Mouse (Mus musculus): Measurements from ENCODE around the gene Rc3h1.
"Not testable (repeated sequence)": the region's sequence is repeated elsewhere in the genome, so short reads cannot be mapped to it uniquely, and the experiment has no call there.

Rc3h1 gene

DNA sequence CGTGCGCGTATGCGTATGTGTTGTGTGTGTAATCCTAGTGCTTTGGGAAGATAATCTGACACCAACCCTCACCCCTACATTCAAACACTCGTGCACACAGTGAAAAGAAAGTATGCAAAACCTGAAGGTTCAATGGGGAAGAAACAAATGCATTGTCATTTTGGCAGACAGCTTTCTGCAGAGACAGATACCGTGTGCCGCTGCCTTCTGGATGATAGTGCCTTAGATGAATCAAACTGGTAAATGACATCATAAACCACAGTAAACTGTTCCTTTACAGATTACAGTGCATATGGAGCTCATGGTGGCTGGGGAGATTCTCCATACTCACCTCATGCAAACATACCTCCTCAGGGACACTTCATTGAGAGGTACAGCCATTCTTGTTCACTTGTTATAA lies 57.0 kb downstream of the Rc3h1 start:
- DNase-seq (ENCODE audit: low spot score): no peak

DNA sequence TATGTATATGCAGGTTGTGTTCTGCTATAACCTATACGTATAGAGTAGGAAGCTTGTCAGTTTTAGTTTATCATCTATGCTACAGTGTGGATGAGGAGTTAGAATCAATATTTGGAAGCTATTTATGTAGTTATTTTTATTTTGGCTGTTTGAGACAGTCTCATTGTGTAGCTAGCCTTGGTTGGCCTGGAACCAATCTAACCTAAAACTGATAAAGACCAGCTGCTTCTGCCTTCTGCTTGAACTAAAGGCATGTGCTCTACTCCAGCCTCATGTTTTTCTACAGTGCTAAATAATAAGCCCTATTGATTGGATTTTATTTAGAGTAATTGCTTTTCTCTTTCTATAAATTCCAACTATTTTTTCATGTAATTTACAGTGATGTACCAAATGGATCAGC lies 61.0 kb downstream of the Rc3h1 start:
- DNase-seq (ENCODE audit: low spot score): no peak

DNA sequence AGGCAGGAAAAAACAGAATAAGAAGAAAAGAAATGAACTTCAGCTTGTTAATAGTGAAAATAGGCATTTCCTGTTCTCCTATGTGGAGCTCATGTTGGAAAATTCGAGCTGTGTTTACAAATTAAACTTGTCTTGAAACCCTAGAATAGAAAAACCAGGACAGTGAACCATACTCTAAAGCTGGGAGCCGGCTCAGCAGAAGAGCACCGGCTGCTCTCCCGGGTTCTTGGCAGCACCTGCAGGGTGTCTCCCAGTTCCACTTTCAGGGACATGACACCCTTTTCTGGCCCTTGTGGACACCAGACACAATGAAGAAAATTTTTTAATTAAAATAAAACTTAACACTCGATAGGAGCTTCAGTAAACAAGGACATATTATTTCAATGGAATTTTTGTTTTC lies 62.4 kb downstream of the Rc3h1 start:
- no peak for DNase-seq (ENCODE audit: low spot score)

DNA sequence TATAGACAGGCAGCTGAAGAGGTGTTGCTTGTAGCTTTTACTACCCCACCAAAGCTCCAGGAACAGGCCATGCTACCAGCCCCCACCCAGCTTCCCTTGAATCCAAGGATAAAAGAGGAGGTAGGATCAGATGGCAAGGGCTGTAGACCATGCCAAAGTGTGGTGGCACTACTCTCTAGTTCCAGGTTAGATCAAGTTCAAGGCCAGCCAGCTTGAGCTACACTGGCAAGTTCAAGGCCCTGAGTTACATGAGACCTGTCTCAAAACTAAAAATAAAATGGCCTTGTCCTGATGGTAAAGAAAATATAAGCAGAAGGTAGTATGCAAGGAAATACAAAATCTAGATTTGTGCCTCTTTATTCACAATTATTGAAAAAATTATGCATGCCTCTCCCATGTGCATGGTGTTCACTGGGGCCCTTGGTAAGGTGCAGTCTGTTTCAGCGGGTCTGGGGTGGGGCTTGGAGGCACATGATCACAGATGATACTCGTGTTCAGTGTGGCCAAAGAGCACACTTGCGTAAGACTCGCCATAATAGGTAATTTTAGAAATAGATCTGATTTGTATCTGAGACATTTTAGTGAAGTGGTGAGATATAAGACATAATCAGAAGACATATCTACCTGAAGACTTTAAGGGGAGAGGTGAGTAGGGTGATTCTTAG lies 72.0 kb downstream of the Rc3h1 start, which contains the start of gene Serpinc1:
Gene Serpinc1, plus strand, starts transcription at position 515 of the 665 bp plus-strand sequence.
- no peak for DNase-seq (ENCODE audit: low spot score)

DNA sequence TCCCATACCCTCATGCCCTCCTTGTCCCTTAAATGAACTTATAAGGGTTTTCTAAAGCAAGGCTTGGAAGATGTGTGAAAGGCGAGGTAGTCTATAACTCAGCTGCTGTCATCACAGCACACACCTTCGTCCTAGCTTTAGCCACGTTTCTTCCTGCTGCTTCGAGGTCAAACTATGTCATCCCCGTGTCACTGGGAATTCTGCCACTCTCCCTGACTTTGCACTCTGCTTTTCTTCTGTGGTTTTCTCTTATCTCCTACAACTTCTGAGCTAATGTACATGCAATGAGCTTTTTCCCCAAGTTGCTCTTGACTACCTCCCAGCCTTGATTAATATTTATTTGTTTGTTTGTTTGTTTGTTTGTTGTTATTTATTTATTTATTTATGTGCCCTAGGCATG lies 73.8 kb downstream of the Rc3h1 start:
- no peak for DNase-seq (ENCODE audit: low spot score)

DNA sequence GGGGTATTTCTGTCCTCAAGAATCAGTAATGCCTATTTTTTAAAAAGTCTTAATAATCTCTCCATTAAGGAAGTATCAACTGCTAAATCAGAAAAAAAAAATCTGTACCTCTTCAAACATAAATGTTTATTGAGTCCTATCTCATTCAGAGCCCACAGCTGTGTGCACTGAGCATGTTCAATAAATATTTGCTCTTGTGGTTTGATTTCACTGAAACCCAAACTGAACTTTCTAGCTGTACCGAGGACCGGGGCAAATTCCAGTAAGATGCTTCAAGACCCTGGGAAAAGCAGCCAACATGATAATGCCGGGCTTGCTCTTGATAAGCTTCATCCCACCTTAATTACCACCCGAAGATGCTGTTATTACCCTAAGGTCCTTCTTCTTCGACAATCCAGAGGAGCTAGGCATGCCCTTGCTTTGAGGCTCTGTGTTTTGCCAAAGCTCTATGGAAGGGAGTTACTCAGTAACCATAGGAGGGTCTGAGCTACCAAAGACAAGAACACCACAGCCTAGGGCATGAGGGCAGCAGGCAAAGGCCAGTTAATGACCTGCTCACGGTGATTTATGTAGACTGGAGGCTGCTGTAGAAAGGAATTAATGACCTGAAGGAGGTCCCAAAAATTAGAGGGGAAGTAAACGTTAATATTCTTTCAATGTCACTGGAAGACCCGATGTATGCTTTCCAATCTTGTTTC lies 74.5 kb downstream of the Rc3h1 start:
- no peak for DNase-seq (ENCODE audit: low spot score)

DNA sequence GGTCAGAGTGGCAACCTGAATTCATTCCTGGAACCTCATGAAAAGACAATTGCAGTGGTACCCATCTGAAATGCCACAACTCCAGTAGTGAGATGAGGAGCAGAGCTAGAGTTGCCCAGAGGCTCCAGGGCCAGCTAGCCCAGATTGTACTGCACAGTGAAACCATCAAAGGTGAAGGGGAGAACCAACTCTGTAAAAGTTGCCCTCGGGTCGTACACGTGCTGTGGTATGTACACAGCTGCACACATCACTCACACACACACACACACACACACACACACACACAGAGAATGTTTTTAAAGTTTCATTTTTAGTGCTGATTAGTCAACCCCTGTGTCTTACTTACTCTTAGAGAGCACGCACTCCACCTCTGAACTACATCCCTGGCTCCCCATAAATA lies 75.1 kb downstream of the Rc3h1 start:
- no peak for DNase-seq (ENCODE audit: low spot score)

DNA sequence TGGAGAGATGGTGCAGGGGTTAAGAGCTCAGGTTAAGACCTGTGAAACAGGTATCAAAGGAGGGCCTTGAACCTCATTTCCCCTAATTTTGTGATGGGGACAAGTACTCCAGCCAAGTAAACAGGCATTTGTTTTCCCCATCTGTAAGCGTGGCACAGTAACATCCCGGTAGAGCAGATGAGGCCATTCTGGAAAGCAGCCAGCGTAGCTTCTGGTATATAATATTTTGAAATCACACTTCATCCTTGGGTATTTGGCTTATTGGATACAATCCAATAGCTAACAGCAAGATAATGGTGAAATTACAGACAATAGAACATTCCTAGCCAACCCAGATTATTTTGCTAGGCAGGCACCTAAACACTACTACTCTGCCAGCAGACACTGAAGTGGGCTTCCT lies 76.7 kb downstream of the Rc3h1 start:
- no peak for DNase-seq (ENCODE audit: low spot score)

DNA sequence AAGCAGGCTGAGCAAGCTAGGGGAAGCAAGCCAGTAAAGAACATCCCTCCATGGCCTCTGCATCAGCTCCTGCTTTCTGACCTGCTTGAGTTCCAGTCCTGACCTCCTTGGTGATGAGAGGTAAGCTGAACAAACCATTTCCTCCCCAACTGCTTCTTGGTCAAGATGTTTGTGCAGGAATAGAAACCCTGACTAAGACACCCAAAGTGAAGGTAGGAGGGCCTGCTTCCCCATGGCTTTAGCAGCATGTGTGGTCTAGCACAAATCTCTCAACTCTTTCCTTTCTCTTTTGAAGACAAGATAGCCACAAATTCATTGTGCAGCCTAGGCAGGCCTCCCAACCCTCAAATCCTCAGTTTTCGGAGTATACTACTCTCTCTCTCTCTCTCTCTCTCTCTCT lies 78.5 kb downstream of the Rc3h1 start:
- not testable (repeated sequence) for DNase-seq (ENCODE audit: low spot score)

DNA sequence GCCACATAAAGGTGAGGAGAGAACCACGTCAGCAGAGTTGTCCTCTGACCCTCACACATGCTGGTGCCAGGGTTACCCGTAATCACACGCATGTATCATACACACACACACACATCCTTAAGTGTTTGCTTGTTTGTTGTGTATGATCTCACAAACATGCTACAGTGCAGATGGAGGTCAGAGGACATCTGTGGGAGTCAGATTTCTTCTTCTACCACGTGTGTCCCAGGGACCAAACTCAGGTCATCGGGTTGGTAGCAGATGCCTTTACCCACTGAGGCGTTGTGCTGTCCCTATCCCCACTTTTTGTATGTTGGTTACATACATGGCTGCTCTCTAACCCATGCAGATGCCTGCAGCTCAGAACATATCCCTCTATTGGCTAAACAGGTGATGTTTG lies 79.3 kb downstream of the Rc3h1 start:
- no peak for DNase-seq (ENCODE audit: low spot score)

DNA sequence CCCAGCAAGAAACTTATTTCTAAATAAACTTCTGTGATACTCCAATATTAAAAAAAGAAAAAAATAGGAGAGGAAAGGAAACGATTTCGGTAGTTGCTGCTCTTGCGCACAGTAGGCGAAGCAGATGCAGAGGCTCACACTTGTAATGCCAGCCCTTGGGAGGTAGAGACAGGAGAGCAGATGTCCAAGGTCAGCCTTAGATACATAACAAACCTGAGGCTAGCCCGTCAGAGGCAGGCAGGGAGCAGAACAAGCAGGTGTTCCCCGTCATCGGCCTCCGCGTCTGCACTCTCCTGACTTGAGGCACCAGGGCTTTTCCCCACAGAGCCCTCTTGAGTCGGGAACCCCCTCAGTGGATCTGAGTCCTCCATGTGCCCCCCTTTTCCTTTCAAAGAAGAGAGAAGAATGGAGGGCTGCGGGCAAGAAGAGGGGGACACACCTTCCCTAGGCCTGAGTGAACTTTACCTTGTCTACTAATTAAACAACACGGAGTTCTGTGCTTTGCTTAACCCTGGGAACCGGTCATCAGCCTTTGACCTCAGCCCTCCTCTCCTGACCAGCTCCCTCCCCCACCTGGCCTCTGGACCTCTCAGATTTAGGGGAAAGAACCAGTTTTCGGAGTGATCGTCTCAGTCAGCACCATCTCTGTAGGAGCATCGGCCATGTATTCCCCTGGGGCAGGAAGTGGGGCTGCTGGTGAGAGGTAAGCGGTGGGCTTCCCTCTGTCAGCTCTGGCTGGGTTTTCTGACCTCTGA lies 80.8 kb downstream of the Rc3h1 start:
- no peak for DNase-seq (ENCODE audit: low spot score)

DNA sequence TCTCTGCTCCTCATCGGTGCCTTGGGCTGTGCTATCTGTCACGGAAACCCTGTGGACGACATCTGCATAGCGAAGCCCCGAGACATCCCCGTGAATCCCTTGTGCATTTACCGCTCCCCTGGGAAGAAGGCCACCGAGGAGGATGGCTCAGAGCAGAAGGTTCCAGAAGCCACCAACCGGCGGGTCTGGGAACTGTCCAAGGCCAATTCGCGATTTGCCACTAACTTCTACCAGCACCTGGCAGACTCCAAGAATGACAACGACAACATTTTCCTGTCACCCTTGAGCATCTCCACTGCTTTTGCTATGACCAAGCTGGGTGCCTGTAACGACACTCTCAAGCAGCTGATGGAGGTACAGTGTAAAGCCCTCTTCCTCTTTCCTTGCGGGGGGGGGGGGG lies 83.2 kb downstream of the Rc3h1 start:
- no peak for DNase-seq (ENCODE audit: low spot score)

DNA sequence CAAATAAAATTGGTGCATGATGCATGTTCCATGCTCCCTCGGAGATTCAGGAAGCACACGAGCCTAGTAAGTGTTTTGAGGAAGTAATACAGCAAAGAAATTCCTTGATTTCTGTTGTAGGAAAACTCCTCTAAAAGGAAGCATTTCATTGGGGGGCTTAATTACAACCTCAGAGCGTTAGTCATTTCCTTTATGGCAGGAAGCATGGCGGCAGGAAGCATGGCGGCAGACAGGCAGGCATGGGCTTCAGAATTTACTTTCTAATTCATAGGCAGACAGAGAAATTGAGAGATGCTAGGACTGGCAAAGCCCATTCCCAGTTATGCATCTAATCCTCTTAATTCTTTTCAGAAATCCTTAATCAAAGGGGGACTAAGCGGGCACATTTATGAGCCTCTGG lies 87.6 kb downstream of the Rc3h1 start:
- DNase-seq (ENCODE audit: low spot score): no peak

DNA sequence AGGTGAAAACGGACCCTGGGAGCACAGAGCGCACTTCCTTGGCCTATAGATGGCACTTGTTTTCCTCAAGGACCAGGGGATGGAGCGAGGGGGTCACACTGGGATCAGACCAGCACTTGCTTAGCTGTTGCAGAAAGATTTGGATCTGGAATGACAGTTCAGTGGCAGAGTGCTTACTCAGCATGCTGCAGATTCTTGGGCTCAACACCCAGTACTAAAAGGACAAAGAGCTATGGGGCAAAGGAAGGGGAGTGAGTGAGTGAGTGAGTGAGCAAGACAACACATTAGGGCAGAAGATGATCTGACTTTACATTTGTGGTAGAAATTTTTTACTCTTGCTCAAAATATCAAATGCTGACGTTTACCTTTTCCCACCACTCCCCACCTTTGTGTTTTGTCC lies 98.7 kb downstream of the Rc3h1 start:
- DNase-seq (ENCODE audit: low spot score): no peak

DNA sequence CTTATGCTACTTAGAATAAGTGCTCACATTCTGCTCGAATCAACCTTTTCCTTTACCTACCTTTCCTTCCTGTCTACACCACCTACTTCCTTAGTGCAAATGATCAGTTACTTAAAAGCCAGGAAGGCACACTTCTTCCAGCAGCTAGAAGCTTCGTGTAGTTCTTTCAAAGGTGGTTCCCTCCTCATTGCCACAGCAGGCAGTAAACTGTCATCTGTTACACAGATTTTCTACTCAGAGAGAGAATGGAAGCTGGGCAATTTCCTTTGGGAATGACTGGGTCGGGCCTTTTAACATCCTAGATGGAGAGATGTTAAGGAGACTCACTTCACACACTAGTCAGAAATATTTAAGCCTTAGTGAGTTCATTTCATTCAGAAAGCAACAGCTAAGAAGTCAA lies 99.3 kb downstream of the Rc3h1 start:
- no peak for DNase-seq (ENCODE audit: low spot score)

DNA sequence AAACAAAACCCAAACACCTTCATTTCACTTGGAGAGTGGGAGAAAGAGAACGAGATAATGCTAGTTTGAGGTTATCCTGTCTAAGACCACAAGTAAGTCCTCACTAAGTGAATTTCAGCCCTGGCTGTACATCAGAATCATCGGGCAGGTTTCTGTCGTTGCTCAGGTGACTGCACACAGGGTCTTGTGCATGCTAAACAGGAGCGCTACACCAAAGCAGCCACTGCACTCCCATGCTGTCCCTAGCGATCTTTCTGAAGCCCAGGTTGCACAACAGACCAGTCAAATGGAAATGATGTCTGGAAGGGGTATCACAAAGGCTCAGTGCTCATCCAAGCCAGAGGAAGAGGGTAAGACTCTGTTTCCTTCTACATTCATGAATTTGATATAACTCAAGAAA lies 100.3 kb downstream of the Rc3h1 start:
- no peak for DNase-seq (ENCODE audit: low spot score)

DNA sequence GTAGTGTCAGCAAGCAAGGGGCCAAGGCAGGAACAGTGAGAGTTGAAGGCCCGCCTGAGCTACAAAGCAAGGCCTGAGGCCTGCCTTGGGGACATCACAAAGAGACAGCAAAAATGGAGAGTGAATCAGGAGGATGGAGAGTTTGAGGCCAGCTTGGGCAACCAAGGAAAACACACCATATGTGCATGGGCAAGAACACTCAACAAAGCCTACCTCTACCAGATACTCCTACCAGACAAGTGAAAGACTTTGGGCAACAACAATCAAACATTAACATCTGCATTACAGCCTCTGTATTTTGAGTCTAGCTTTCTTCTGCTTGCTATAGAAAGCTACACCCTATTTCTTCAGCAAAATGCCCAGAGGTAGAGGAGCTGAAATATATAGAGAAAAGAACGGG lies 101.8 kb downstream of the Rc3h1 start:
- no peak for DNase-seq (ENCODE audit: low spot score)

DNA sequence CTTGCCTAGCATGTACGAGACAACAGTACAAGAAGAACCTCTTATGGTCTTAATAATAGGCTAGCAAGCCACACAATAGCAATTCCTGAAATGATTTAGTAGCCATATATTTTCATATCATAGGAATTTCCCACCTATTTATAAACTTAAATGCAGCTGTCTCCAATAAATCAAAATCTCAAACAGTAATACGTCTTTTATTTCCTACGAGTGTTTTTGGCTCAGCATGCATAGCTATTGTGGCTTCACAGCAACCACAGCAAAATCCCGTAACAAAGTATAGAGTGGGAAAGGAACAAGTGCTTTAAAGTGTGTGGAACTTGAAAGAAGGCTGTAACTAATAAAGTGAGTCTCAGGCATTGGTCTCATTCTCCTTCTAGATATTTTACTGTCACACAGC lies 104.2 kb downstream of the Rc3h1 start:
- no peak for DNase-seq (ENCODE audit: low spot score)

DNA sequence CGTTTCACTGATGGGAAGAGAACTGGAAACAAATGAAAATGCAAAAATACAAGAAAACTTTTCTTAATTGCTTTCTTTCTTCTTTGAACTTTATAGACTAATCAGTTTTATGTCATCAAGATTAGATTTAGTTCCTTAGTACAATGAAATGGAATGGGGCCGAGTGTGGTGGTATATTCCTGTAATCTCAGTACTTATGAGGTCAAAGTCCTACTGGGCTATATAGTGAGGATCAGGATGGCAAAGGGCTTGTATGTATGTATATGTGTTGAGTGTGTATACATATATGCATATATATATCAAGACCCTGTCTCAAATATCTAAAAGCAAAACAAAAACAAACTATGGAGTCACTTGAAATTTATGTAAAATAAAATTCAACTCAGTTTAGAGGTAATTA lies 110.2 kb downstream of the Rc3h1 start:
- DNase-seq (ENCODE audit: low spot score): no peak

DNA sequence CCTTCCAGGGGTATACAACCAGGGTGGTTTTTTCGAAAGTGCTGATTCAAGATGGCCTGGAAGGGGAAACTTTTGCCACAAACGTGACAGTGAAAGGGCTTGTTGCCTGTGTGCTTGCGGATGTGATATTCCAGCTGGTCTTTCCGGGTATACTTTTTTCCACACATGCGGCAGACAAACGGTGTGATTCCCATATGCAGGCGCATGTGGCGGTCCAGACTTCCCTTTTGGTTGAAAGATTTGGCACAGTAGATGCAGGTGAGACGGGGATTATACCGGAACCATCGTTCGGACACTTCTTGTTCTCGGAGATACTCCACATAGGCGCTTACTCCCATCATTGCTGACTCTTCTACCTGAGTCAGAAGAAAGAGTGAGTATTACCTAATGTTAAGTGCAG lies 113.8 kb downstream of the Rc3h1 start:
- no peak for DNase-seq (ENCODE audit: low spot score)
